Mouse (Mus musculus): ENCODE results near the gene Amz2.
A peak's percentile ranks its signal among the peaks of the same experiment; 100 is the strongest.

The Amz2 gene

GRCm38 (mm10) chr11:109414802-109415201, 10.9 kb upstream of the Amz2 start:
- TF ChIP-seq GATA4 (IDR thresholded peaks at IDR 0.05; ENCODE audit: insufficient replicate concordance, low read length), result no peak

DNA sequence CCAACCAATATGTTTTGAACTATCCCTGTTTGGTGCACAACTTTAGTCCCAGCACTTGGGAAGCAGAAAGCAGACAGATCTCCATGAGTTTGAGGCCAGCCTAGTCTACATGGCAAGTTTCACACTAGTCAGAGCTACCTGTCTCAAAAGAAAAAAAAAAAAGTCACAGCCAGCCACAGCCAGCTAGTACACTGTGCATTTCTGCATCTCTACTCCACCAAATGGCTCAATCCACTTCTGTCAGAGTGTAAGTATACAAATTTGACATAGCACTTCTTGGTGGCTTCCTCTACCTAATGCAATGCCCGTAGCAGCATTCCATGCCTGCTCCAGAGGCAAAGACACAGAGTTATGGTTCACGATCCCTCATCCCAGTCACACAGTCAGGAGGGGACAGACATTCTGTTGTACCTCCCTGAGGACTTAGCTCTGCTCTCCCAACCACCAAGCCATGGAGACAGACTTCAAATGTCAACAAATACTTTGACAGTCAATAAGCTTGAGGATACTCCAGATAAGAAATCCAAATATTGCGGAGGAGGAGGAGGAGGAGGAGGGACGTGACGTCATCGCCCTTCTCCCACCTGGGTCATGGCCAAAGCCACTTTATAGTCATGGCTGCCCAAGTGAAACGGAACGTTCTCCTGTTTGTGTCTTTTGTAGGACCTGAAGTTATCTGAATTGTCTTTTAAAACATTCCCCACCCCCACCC, 8.9 kb upstream of the Amz2 start:
- no peak for TF ChIP-seq GATA4 (IDR thresholded peaks at IDR 0.05; ENCODE audit: insufficient replicate concordance, low read length)

DNA sequence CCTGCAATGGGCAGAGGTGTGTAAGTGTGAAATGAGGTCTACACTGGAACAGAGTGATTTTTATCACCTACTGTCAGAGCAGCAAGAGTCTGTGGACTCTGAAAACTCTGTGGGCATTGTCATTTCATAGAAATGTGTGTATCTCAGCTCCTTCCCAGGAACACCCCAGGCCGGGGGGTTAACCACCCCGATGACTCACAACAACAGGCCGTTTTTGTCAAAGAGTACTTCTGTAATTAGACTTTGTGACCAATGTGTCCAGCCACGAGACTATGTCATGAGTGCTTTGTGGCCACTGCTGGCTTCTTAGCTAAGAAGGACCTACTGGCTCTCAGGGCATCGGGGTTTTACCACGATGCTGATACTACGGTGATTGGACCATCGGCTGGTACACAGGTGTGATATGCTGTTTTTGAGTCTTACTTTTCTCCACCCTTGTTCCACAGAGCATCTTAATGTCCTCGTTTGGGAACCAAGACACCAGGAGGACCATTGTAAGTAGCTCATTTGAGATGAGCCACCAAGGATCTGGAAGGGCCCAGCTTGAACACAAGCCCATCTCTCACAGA, 8.2 kb upstream of the Amz2 start:
- TF ChIP-seq GATA4 (IDR thresholded peaks at IDR 0.05; ENCODE audit: insufficient replicate concordance, low read length), result no peak

DNA sequence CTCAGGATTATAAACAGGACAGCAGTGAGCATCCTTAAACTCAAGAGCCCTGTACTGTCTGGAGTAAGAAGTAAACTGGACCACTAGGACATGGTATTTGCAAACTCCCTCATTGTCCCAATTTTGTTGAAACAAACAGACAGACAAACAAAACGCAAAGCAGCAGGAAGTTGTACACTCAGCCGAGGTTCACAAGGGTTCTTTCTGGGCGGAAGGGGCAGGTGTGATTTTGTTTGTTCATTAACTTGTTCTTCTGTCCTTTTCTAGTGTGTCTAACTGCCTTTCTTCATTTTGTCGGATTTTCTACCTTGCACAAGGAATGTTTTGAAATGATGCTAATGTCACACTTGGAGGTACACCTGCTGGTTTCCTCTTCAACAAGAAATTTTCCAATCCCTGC, 6.3 kb upstream of the Amz2 start:
- no peak for TF ChIP-seq GATA4 (IDR thresholded peaks at IDR 0.05; ENCODE audit: insufficient replicate concordance, low read length)

- no peak for TF ChIP-seq GATA4 (IDR thresholded peaks at IDR 0.05; ENCODE audit: insufficient replicate concordance, low read length)
Observed at GRCm38 (mm10) chr11:109419961-109420566, 5.7 kb upstream of the Amz2 start.

GRCm38 (mm10) chr11:109420567-109420962, 5.2 kb upstream of the Amz2 start:
- TF ChIP-seq GATA4 (IDR thresholded peaks at IDR 0.05; ENCODE audit: insufficient replicate concordance, low read length), result no peak

GRCm38 (mm10) chr11:109421205-109421604, 4.5 kb upstream of the Amz2 start:
- no peak for TF ChIP-seq GATA4 (IDR thresholded peaks at IDR 0.05; ENCODE audit: insufficient replicate concordance, low read length)

DNA sequence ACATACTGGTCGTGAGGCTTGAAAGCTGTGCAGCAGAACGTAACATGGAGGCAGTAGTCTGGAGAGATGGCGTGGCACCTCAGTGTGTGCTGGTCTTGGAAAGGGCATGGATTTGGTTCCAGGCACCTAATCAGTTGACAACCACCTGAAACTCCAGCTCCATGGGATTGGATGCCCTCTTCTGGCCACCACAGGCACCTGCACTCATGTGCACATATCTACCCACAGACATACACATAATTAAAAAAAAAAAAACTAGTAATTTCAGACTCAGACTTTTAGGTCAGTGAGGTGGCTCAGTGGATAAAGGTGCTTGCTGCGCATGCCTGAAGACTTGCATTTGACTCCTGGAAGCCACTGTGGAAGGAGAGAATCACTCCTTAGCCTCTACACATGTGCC, 3.5 kb upstream of the Amz2 start:
- no peak for TF ChIP-seq GATA4 (IDR thresholded peaks at IDR 0.05; ENCODE audit: insufficient replicate concordance, low read length)

DNA sequence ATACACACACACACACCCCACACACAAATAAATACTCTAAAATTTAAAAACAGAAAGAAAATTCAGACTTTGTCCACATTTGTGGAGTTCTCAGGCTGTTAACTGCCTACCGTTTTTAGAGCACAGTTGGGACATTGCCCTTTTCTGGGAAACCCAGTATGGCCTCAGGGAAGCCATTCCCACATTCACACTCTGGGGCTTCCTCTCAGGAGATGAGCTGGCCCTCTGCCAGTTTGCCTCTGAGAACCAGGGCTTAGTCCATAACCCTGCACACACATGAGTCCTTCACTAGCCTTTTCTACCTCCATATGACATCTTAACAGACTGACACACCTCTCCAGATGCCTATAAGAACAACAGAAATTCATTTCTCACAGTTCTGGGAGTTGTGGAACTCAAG, 2.5 kb upstream of the Amz2 start:
- no peak for TF ChIP-seq GATA4 (IDR thresholded peaks at IDR 0.05; ENCODE audit: insufficient replicate concordance, low read length)

DNA sequence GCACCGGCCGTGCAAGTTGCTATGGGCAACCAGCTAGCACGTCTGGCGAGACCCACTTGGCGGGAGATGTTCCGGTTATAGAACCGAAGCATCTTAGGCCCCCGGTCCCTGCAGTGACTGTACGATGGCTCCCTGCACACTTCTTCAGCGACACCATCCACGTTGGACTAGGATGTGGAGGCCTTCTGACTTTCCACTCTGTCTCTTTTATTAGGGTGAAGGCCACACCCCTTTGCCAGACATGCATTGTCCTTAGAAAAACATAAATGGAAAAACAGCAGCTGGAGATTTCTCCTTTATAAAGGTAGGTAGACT, 483 bp downstream of the Amz2 start:
- no peak for TF ChIP-seq GATA4 (IDR thresholded peaks at IDR 0.05; ENCODE audit: insufficient replicate concordance, low read length)

DNA sequence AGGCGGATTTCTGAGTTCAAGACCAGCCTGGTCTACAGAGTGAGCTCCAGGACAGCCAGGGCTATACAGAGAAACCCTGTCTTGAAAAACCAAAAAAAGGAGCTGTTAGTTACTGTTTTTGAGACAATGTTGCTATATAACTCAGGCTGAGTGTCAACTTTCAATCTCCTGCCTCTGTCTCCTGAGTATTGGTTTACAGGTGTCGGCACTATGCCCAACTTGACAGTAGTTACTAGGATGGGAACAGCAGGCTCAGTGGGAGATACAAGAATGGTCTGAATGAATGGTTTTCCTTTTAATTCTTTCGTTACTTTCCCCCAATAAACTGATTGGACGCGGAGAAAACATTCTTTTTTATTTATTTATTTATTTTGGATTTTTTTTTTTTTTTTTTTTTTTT, 1.6 kb downstream of the Amz2 start:
- no peak for TF ChIP-seq GATA4 (IDR thresholded peaks at IDR 0.05; ENCODE audit: insufficient replicate concordance, low read length)

DNA sequence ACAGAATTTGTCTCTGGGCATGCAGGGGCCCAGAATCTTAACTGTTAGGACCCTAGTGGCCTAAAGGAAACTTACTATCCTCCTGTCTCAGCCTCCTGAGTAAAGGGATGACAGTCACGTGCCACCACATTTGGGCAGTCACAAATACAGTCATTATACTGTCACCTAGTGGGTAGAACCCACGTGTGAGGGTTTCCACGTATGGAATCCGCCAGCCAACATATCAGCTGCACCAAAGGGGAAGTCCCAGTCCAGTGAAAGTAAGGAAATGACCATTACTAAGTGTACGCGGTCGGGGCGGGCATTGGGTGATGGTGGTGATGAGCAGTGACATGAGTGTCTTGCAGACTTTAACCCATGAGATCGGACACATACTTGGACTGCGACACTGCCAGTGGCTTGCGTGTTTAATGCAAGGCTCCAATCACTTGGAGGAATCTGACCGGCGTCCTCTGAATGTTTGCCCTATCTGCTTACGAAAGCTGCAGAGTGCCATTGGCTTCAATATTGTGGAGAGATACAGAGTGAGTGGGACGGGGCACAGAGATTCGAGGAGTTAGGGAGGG, 8.6 kb downstream of the Amz2 start:
- TF ChIP-seq GATA4 (IDR thresholded peaks at IDR 0.05; ENCODE audit: insufficient replicate concordance, low read length), result no peak

- no peak for TF ChIP-seq GATA4 (IDR thresholded peaks at IDR 0.05; ENCODE audit: insufficient replicate concordance, low read length)
Observed at GRCm38 (mm10) chr11:109436889-109437288, 11.1 kb downstream of the Amz2 start.

GRCm38 (mm10) chr11:109439209-109439608, 13.5 kb downstream of the Amz2 start:
- TF ChIP-seq GATA4 (IDR thresholded peaks at IDR 0.05; ENCODE audit: insufficient replicate concordance, low read length), result no peak

DNA sequence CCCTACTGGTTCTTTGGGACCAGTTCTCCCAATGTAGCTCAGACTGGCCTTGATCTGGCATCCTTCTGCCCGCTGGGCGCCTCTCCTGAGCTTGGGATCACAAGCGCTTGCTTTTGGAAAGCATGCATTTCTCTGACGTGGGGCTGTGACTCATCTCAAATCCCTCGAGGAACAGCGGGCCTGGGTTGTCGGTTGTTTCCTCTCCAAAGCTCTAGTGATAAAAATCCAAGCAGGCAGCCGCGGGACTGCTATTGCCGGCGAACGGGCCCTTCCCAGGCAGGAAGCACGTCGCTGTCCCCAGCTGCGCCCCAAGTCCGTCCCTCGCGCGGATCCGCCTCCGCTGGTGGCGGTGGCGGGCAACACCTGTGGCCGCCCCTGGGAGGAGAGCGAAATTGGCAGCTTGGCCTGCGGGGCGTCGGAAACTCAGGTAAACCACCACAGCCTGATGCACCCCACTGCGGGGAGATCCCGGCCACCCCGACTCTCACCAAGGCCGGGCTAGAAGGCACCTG, 14.1 kb downstream of the Amz2 start:
- peak; percentile 43; the same call in 1 of the 2 replicates for TF ChIP-seq GATA4 (IDR thresholded peaks at IDR 0.05; ENCODE audit: insufficient replicate concordance, low read length)

DNA sequence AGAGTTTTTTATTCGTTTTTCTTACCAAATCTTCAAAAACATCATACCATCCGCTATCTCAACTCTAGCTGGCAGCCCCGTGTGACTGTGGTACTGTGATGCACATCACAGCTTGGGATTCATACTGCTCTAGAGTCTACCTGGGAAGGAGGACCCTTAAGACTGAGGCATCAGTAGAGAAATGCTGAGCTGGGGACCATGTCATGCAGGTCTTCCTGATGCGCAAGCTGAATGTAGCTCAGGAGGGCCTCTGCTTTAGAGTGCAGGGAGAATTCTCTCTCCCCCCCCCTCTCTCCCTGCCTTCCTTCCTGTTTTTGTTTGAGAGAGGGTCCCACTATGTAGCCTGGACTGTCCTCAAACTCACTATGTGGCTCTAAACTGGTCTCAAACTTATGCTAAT, 14.9 kb downstream of the Amz2 start:
- no peak for TF ChIP-seq GATA4 (IDR thresholded peaks at IDR 0.05; ENCODE audit: insufficient replicate concordance, low read length)

Measured in liver, adult (tissue).